Mouse (Mus musculus) heart, adult 2 months (tissue): ENCODE measurements around the gene Ezr. TPM values are rescaled to one million over a fixed set of nuclear protein-coding genes. Genes with fewer than 3 reads are reported as not detected.

Source experiments
- DNase-seq, 2 experiments: peaks; one replicate each; pipeline ENCODE4 v3.0.0; 2021
- H3K27ac ChIP-seq: fragments of 200-600 bp; 2 replicates; pipeline ENCODE4 v1.8.1; 2022
- H3K27me3 ChIP-seq: fragments of 200-500 bp; 2 replicates; pipeline ENCODE4 v1.6.1; 2012; ENCODE audit warnings: mild to moderate bottlenecking, low read length, inconsistent platforms, mixed read lengths; ENCODE audit not compliant: control insufficient read depth, insufficient read depth
- H3K36me3 ChIP-seq: fragments of 200-500 bp; 2 replicates; pipeline ENCODE4 v1.6.1; 2012; ENCODE audit warnings: low read length, inconsistent platforms; ENCODE audit not compliant: control insufficient read depth, insufficient read depth
- H3K4me1 ChIP-seq: fragments of 200-500 bp; 2 replicates; pipeline ENCODE4 v1.6.1; 2011; ENCODE audit warnings: low read length; ENCODE audit not compliant: control insufficient read depth, insufficient read depth
- H3K4me3 ChIP-seq: fragments of 200-600 bp; 2 replicates; pipeline ENCODE4 v1.8.1; 2022
- H3K79me2 ChIP-seq: fragments of 200-500 bp; replicated peaks from 2 replicates; pipeline ENCODE4 v1.6.1; 2012; ENCODE audit warnings: mild to moderate bottlenecking, inconsistent platforms, low read length, moderate library complexity, mixed read lengths; ENCODE audit not compliant: control insufficient read depth, insufficient read depth
- H3K9ac ChIP-seq: fragments of 200-500 bp; 2 replicates; pipeline ENCODE4 v1.6.1; 2012; ENCODE audit warnings: low read depth, mild to moderate bottlenecking, control low read depth, inconsistent platforms, low read length, mixed read lengths
- CTCF ChIP-seq: fragments of 200-600 bp; IDR thresholded peaks from 2 replicates; pipeline ENCODE4 v1.8.1; 2022; ENCODE audit warnings: antibody characterized with exemption, mild to moderate bottlenecking, moderate library complexity
- EP300 ChIP-seq: fragments of 200-500 bp; IDR thresholded peaks from 2 replicates; pipeline ENCODE4 v1.6.1; 2011; ENCODE audit warnings: low read depth, low read length, control low read depth; ENCODE audit not compliant: insufficient read depth
- POLR2A ChIP-seq: fragments of 200-500 bp; IDR thresholded peaks from 2 replicates; pipeline ENCODE4 v1.6.1; 2011; ENCODE audit warnings: mild to moderate bottlenecking, low read depth, low read length, control low read depth; ENCODE audit not compliant: insufficient read depth
- WGBS: fragments of 180-500 bp; shearing (Covaris S2); methylation state at CpG from one replicate; pipeline ENCODE4 v1.1.7; 2018; 5-methylcytosine and 5-hydroxymethylcytosine counted together
- intact Hi-C: fragments of 180-260 bp; cut with DNase I; formaldehyde crosslinking; loops from one replicate; pipeline ENCODE4 v1.15.1; 2025
- polyA plus RNA-seq: library from polyadenylated mRNA; depleted of rRNA; stranded (reverse); fragments of >200 nt; gene quantifications from 2 replicates; pipeline ENCODE4 v1.2.3, GENCODE M21; 2012
- total RNA-seq, 2 experiments: library from RNA; stranded (reverse); gene quantifications; 2 replicates each; pipeline ENCODE4 v1.2.3; 2021

The Ezr gene
- total and polyA plus RNA-seq, 3 experiments, result 24.2 to 35.7 (median 33.4) TPM

- DNase-seq, result no peak
- Histone ChIP-seq H3K4me1 (no peaks in the 10 kb centered on the region), H3K79me2 (no peaks in the 10 kb centered on the region), H3K4me3 (no peak overlapping the region), H3K27me3 (no peaks in the 10 kb centered on the region), H3K9ac (no peak overlapping the region), H3K36me3 (no peaks in the 10 kb centered on the region), H3K27ac (no peak overlapping the region)
- intact Hi-C loops, result no loop called here
- 60% methylated on average over 4 of the region's 4 CpGs for WGBS
- TF ChIP-seq CTCF, result no peak
- TF ChIP-seq EP300, result no peak
- TF ChIP-seq POLR2A, result no peak
Observed at GRCm38 (mm10) chr17:6797471-6797870, 14.9 kb upstream of the Ezr start.

DNA sequence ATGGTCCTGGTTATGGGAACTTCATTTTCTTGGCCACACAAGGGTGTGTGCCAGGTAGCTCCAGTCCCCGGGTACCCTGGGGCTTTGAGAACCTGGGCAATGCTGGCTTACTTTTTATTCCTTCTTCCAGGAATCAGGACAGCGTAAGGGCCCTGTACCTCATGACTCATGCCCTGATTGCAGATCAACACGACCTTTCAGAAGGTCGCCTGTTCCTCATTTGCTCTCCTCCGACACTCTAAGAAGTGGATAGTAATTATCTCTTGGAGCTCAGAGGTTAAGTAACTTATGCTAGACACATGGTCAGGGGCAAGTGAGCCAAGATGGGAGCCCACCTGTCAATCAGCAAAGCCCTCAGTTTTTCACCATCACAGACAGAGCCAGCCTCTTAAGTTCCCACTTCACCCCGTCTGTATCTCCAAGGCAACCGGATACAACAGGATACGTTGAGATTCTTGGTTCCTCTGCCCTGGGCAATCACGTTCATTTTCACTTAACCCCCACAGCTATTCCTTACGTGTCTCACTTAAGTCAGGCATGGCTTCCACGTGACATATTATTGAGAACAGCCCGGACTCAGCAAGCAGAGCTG lies 11.7 kb upstream of the Ezr start:
- Histone ChIP-seq H3K27ac (no peak overlapping the region), H3K4me3 (no peak overlapping the region), H3K9ac (no peak overlapping the region), H3K4me1 (no peaks in the 10 kb centered on the region), H3K27me3 (peaks cover 1% of the 10 kb centered on the region; the same call in 1 of the 2 replicates), H3K36me3 (no peaks in the 10 kb centered on the region), H3K79me2 (no peaks in the 10 kb centered on the region)
- TF ChIP-seq CTCF (no peak), EP300 (no peak), POLR2A (no peak)
- intact Hi-C loops, result no loop called here
- no peak for DNase-seq
- 53% methylated on average over 12 of the region's 12 CpGs for WGBS

DNA sequence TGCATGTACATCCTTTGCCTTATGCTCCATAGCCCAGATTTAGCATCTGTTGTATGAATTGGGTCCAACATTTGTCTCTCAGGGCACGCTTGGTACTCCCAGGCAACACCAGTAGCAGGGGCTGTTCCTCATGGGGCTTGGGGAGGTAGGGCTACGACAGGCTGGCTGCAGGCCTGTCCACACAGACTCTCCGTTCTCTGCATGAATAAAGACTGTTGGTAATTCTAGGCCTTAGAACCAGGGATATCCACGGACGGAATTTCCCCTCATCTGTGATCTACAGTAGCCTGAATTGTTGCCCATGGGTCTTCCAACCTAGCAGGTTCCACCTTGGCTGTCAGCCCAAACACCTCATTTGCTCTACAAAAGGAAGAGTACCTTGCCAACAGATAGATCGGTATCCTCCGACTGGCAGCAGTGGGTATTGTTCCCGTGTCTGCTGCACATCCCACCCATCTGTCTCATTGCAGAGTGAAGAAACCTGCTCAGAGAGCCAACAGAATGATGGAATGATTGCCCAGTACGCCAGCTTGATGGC lies 7.1 kb upstream of the Ezr start:
- Histone ChIP-seq H3K79me2 (no peaks in the 10 kb centered on the region), H3K9ac (no peak overlapping the region), H3K36me3 (no peaks in the 10 kb centered on the region), H3K4me1 (no peaks in the 10 kb centered on the region), H3K27me3 (peaks cover 1% of the 10 kb centered on the region; the same call in 1 of the 2 replicates), H3K4me3 (no peak overlapping the region), H3K27ac (no peak overlapping the region)
- TF ChIP-seq CTCF (no peak), POLR2A (no peak), EP300 (no peak)
- intact Hi-C loops, result no loop called here
- WGBS, result 84% methylated on average over 9 of the region's 9 CpGs
- DNase-seq, result no peak

GRCm38 (mm10) chr17:6789103-6789502 lies 6.5 kb upstream of the Ezr start:
- peaks cover 1% of the 10 kb centered on the region; the same call in 1 of the 2 replicates for H3K27me3 ChIP-seq
- no peak for TF ChIP-seq CTCF
- intact Hi-C loops, result no loop called here

GRCm38 (mm10) chr17:6787241-6787640 lies 4.7 kb upstream of the Ezr start:
- no peaks in the 10 kb centered on the region for H3K79me2 ChIP-seq
- intact Hi-C loops, result no loop called here
- H3K4me3 ChIP-seq, result no peak overlapping the region
- H3K27me3 ChIP-seq, result peaks cover 1% of the 10 kb centered on the region; the same call in 1 of the 2 replicates
- DNase-seq, result no peak
- 91% methylated on average over 4 of the region's 4 CpGs for WGBS
- no peak for TF ChIP-seq EP300
- no peak for TF ChIP-seq CTCF
- no peak for TF ChIP-seq POLR2A
- no peaks in the 10 kb centered on the region for H3K4me1 ChIP-seq
- H3K36me3 ChIP-seq, result no peaks in the 10 kb centered on the region
- no peak overlapping the region for H3K9ac ChIP-seq
- no peak overlapping the region for H3K27ac ChIP-seq

More at GRCm38 (mm10) chr17:6789103-6789502, 6.5 kb upstream of the Ezr start:
- no peak overlapping the region for H3K27ac ChIP-seq
- DNase-seq, result no peak
- H3K36me3 ChIP-seq, result no peaks in the 10 kb centered on the region
- no peak overlapping the region for H3K9ac ChIP-seq
- H3K4me3 ChIP-seq, result no peak overlapping the region
- H3K79me2 ChIP-seq, result no peaks in the 10 kb centered on the region
- no peaks in the 10 kb centered on the region for H3K4me1 ChIP-seq

DNA sequence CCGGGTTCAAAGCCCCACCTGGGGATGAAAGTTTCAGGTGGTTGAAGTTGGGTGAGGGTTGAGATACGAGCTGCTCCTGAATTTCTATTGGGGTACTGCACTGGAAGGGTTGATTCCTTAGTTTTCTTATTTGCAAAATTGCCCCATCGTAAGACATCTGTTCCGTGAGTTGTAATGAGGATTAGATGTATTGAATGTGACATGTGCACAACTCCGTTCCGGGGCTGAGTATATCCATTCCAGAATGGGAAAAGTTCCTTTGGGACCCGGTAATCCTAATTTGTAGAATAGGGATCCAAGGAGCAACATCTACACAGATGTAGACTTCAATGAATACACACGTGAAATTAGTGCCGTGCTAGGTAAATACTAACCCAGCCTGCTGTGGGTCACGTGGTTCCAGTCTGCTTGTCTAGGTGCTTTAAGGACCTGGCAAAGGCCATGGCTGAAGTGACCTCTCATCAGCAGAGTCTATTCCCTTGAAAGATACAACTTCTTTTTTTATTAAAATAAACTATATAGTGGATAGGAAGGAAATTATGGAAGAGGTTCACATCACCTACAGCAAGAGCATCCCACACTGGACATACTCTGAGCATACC lies 1.3 kb upstream of the Ezr start:
- Histone ChIP-seq H3K36me3 (no peaks in the 10 kb centered on the region), H3K27me3 (no peaks in the 10 kb centered on the region), H3K4me3 (no peak overlapping the region; the same call in 1 of the 2 replicates), H3K9ac (no peak overlapping the region), H3K79me2 (no peaks in the 10 kb centered on the region), H3K4me1 (peaks cover 2% of the 10 kb centered on the region), H3K27ac (no peak overlapping the region)
- 68% methylated on average over 10 of the region's 10 CpGs for WGBS
- no peak for DNase-seq
- TF ChIP-seq POLR2A (no peak), CTCF (no peak), EP300 (no peak)
- intact Hi-C loops, result loop anchor here (2.0 kb wide), 2 partner anchors 29 to 43 kb away; no protein-coding TSS in a partner anchor
